Mouse (Mus musculus) CH12.LX (cell line): ENCODE data around the gene Pygm. TPM values are rescaled to one million over a fixed set of nuclear protein-coding genes. Genes with fewer than 3 reads are reported as not detected.

Experiments
- DNase-seq: peaks from one replicate; pipeline ENCODE4 v3.0.0-alpha.2; 2013; ENCODE audit errors: extremely low read depth
- H3K27ac ChIP-seq: 2 replicates; pipeline ENCODE4 v1.5.1; 2012; ENCODE audit warnings: low read depth, mild to moderate bottlenecking, control low read depth, moderate library complexity; ENCODE audit not compliant: insufficient read depth
- H3K27me3 ChIP-seq: replicated peaks from 2 replicates; pipeline ENCODE3; 2012; ENCODE audit warnings: inconsistent platforms
- H3K36me3 ChIP-seq, 2 experiments: replicated peaks in 1 of 2; 2 replicates each; pipeline versions ENCODE3 to v1.6.1; 2012; ENCODE audit warnings: inconsistent platforms in 1 of 2, low read length in 1 of 2, mild to moderate bottlenecking in 1 of 2, mixed read lengths in 1 of 2, moderate library complexity in 1 of 2; ENCODE audit not compliant: control insufficient read depth in 1 of 2, insufficient read depth in 1 of 2
- H3K4me1 ChIP-seq, 2 experiments: 2 replicates each; pipeline ENCODE4 v1.6.1; 2012; ENCODE audit warnings: inconsistent platforms in 1 of 2, moderate library complexity in 1 of 2; ENCODE audit not compliant: insufficient read depth in 2 of 2, control insufficient read depth in 1 of 2
- H3K4me2 ChIP-seq: 2 replicates; pipeline ENCODE4 v1.6.1; 2012; ENCODE audit warnings: low read depth, mild to moderate bottlenecking, control low read depth; ENCODE audit not compliant: poor library complexity, insufficient read depth, severe bottlenecking
- H3K4me3 ChIP-seq, 3 experiments: fragments of 150-350 bp in 1 of 3; sonication (generic) in 1 of 3; replicated peaks in 1 of 3; 2 replicates each; pipeline versions ENCODE3 to v1.5.1; 2011 to 2012; ENCODE audit warnings: low read depth in 2 of 3, low read length in 2 of 3, mild to moderate bottlenecking in 2 of 3, moderate library complexity in 2 of 3, control low read depth in 1 of 3, improper control_type of control experiment in 1 of 3, inconsistent platforms in 1 of 3, mixed read lengths in 1 of 3; ENCODE audit not compliant: poor library complexity in 1 of 3
- H3K79me2 ChIP-seq: replicated peaks from 2 replicates; pipeline ENCODE4 v1.6.1; 2012; ENCODE audit warnings: mild to moderate bottlenecking, moderate library complexity; ENCODE audit not compliant: control insufficient read depth, poor library complexity, insufficient read depth, severe bottlenecking; ENCODE audit errors: extremely low read depth
- H3K9ac ChIP-seq: 2 replicates; pipeline ENCODE4 v1.6.1; 2012; ENCODE audit warnings: low read depth, mild to moderate bottlenecking, control low read depth, moderate library complexity; ENCODE audit not compliant: insufficient read depth
- H3K9me3 ChIP-seq: replicated peaks from 2 replicates; pipeline ENCODE3; 2012; ENCODE audit warnings: low read length, inconsistent platforms, mixed read lengths
- BHLHE40 ChIP-seq: IDR thresholded peaks from 2 replicates; pipeline ENCODE4 v1.6.1; 2011; ENCODE audit warnings: mild to moderate bottlenecking, low read depth, low read length, improper control_type of control experiment
- CHD2 ChIP-seq: IDR thresholded peaks from 2 replicates; pipeline ENCODE4 v1.6.1; 2011; ENCODE audit warnings: low read length, improper control_type of control experiment
- CTCF ChIP-seq, 2 experiments: IDR thresholded peaks in 1 of 2; conservative IDR thresholded peaks in 1 of 2; 2 replicates each; pipeline ENCODE4 v1.5.1; 2011 to 2012; ENCODE audit warnings: low read depth in 2 of 2, low read length in 2 of 2, improper control_type of control experiment in 1 of 2, inconsistent platforms in 1 of 2, mild to moderate bottlenecking in 1 of 2, moderate library complexity in 1 of 2
- E2F4 ChIP-seq: IDR thresholded peaks from 2 replicates; pipeline ENCODE4 v1.6.1; 2011; ENCODE audit warnings: low read depth, low read length, improper control_type of control experiment; ENCODE audit not compliant: insufficient replicate concordance
- ELF1 ChIP-seq: IDR thresholded peaks from 2 replicates; pipeline ENCODE4 v1.6.1; 2014; ENCODE audit warnings: low read depth, mild to moderate bottlenecking, inconsistent platforms, low read length, improper control_type of control experiment
- EP300 ChIP-seq: IDR thresholded peaks from 2 replicates; pipeline ENCODE4 v1.6.1; 2011; ENCODE audit warnings: low read length, improper control_type of control experiment
- GABPA ChIP-seq: IDR thresholded peaks from 2 replicates; pipeline ENCODE4 v1.6.1; 2012; ENCODE audit warnings: low read depth, low read length, improper control_type of control experiment, inconsistent platforms; ENCODE audit not compliant: insufficient replicate concordance
- HCFC1 ChIP-seq: IDR thresholded peaks from 2 replicates; pipeline ENCODE4 v1.6.1; 2012; ENCODE audit warnings: low read depth, mild to moderate bottlenecking, inconsistent platforms, low read length, improper control_type of control experiment
- IRF4 ChIP-seq: IDR thresholded peaks from 2 replicates; pipeline ENCODE4 v1.6.1; 2014; ENCODE audit warnings: low read depth, mild to moderate bottlenecking, inconsistent platforms, low read length, improper control_type of control experiment
- JUN ChIP-seq: IDR thresholded peaks from 2 replicates; pipeline ENCODE4 v1.6.1; 2011; ENCODE audit warnings: low read depth, mild to moderate bottlenecking, low read length, improper control_type of control experiment, moderate library complexity; ENCODE audit not compliant: insufficient read depth
- JUND ChIP-seq: conservative IDR thresholded peaks from 2 replicates; pipeline ENCODE4 v1.6.1; 2011; ENCODE audit warnings: low read depth, low read length, improper control_type of control experiment
- KAT2A ChIP-seq: IDR thresholded peaks from 2 replicates; pipeline ENCODE4 v1.6.1; 2012; ENCODE audit warnings: low read length, improper control_type of control experiment, inconsistent platforms; ENCODE audit not compliant: insufficient replicate concordance
- PAX5 ChIP-seq: IDR thresholded peaks from 2 replicates; pipeline ENCODE4 v1.6.1; 2012; ENCODE audit warnings: low read length, inconsistent platforms, mixed read lengths
- POLR2A ChIP-seq: IDR thresholded peaks from 2 replicates; pipeline ENCODE4 v1.6.1; 2011; ENCODE audit warnings: low read depth, mild to moderate bottlenecking, improper control_type of control experiment, low read length
- POLR2AphosphoS2 ChIP-seq: IDR thresholded peaks from 2 replicates; pipeline ENCODE4 v1.6.1; 2011; ENCODE audit warnings: low read depth, low read length, improper control_type of control experiment
- RAD21 ChIP-seq: IDR thresholded peaks from 2 replicates; pipeline ENCODE4 v1.6.1; 2011; ENCODE audit warnings: low read depth, mild to moderate bottlenecking, low read length, improper control_type of control experiment, moderate library complexity
- RCOR1 ChIP-seq: conservative IDR thresholded peaks from 2 replicates; pipeline ENCODE4 v1.6.1; 2012; ENCODE audit warnings: low read depth, mild to moderate bottlenecking, inconsistent platforms, low read length, improper control_type of control experiment
- SMC3 ChIP-seq: IDR thresholded peaks from 2 replicates; pipeline ENCODE4 v1.6.1; 2011; ENCODE audit warnings: low read depth, low read length, improper control_type of control experiment
- TBP ChIP-seq: conservative IDR thresholded peaks from 2 replicates; pipeline ENCODE4 v1.6.1; 2011; ENCODE audit warnings: low read depth, low read length, improper control_type of control experiment
- TCF12 ChIP-seq: IDR thresholded peaks from 2 replicates; pipeline ENCODE4 v1.6.1; 2014; ENCODE audit warnings: low read depth, mild to moderate bottlenecking, inconsistent platforms, low read length, improper control_type of control experiment
- UBTF ChIP-seq: IDR thresholded peaks from 2 replicates; pipeline ENCODE4 v1.6.1; 2012; ENCODE audit warnings: low read depth, mild to moderate bottlenecking, inconsistent platforms, low read length, improper control_type of control experiment, moderate library complexity
- USF1 ChIP-seq: IDR thresholded peaks from 2 replicates; pipeline ENCODE4 v1.6.1; 2014; ENCODE audit warnings: low read depth, mild to moderate bottlenecking, inconsistent platforms, low read length, improper control_type of control experiment
- ZMIZ1 ChIP-seq: IDR thresholded peaks from 2 replicates; pipeline ENCODE4 v1.6.1; 2012; ENCODE audit warnings: low read depth, mild to moderate bottlenecking, inconsistent platforms, low read length, improper control_type of control experiment
- dilution Hi-C: fragments of 300-500 bp; cut with MboI; formaldehyde crosslinking; loops from 2 replicates; pipeline ENCODE4 v1.14.3; 2020; ENCODE audit warnings: low sequenced_read_pairs; ENCODE audit not compliant: extremely low pct_unique_long_range_greater_than_20kb, extremely low pct_ligation_motif_present
- in situ Hi-C: fragments of 300-500 bp; cut with MboI; formaldehyde crosslinking; loops from 3 replicates; pipeline ENCODE4 v1.14.3; 2019; ENCODE audit warnings: low sequenced_read_pairs, low pct_ligation_motif_present, low pct_unique_long_range_greater_than_20kb, mixed read lengths
- polyA plus RNA-seq: library from polyadenylated mRNA; unstranded; fragments of >175 nt; gene quantifications from 2 replicates; pipeline ENCODE4 v1.2.1, GENCODE M21; 2012; ENCODE audit warnings: low read depth; ENCODE audit not compliant: insufficient read length
- total RNA-seq, 2 experiments: library from RNA; depleted of rRNA; stranded (reverse); fragments of 300-350 nt in 1 of 2; fragments of >200 nt in 1 of 2; gene quantifications; 2 replicates each; pipeline ENCODE4 v1.2.3; 2012 to 2014

Gene Pygm
- total and polyA plus RNA-seq, 3 experiments: 0.32 to 2.0 (median 0.47) TPM

- no peak overlapping the region for H3K4me3 ChIP-seq
- in situ Hi-C loops: no loop called here
- H3K9ac ChIP-seq: no peak overlapping the region
- H3K4me2 ChIP-seq: no peak overlapping the region
- peaks cover 0 to 40% of the 10 kb centered on the region in 2 experiments for H3K36me3 ChIP-seq
- peaks cover 9 to 12% of the 10 kb centered on the region in 2 experiments for H3K4me1 ChIP-seq
- no peak for TF ChIP-seq USF1
- TF ChIP-seq HCFC1: no peak
- no peak for TF ChIP-seq JUN
- TF ChIP-seq RCOR1: no peak
- no peak for TF ChIP-seq SMC3
- TF ChIP-seq KAT2A: no peak
- no peak for TF ChIP-seq GABPA
- TF ChIP-seq TCF12: no peak
- TF ChIP-seq PAX5: no peak
- no peaks in the 10 kb centered on the region for H3K27me3 ChIP-seq
- H3K27ac ChIP-seq: no peak overlapping the region
- no peak for DNase-seq
- no peaks in the 10 kb centered on the region for H3K9me3 ChIP-seq
- no peaks in the 10 kb centered on the region for H3K79me2 ChIP-seq
- dilution Hi-C loops: no loop called here
Measured at GRCm38 (mm10) chr19:6385821-6386220, 1.6 kb downstream of the Pygm start.

GRCm38 (mm10) chr19:6386234-6386633, 2.0 kb downstream of the Pygm start:
- no peaks in the 10 kb centered on the region for H3K27me3 ChIP-seq
- dilution Hi-C loops: no loop called here
- in situ Hi-C loops: no loop called here
- DNase-seq: no peak
- H3K4me2 ChIP-seq: no peak overlapping the region
- TF ChIP-seq POLR2AphosphoS2 (no peak), RAD21 (no peak), KAT2A (no peak), E2F4 (no peak), BHLHE40 (no peak), TCF12 (no peak), IRF4 (no peak), SMC3 (no peak), POLR2A (no peak), JUND (no peak), ELF1 (no peak), ZMIZ1 (no peak), UBTF (no peak), EP300 (no peak), JUN (no peak), CHD2 (no peak), TBP (no peak), GABPA (no peak), RCOR1 (no peak), CTCF (conservative IDR thresholded peaks at IDR 0.05 in 1 of 2, IDR thresholded peaks at IDR 0.05 in 1 of 2; ENCODE audit: low read depth in 2 of 2, low read length in 2 of 2) (no peak)
- H3K9me3 ChIP-seq: no peaks in the 10 kb centered on the region
- no peak overlapping the region for H3K9ac ChIP-seq
- no peaks in the 10 kb centered on the region for H3K79me2 ChIP-seq
- H3K36me3 ChIP-seq: peaks cover 0 to 37% of the 10 kb centered on the region in 2 experiments
- no peak overlapping the region for H3K4me3 ChIP-seq
- no peak overlapping the region for H3K27ac ChIP-seq
- peaks cover 9 to 12% of the 10 kb centered on the region in 2 experiments for H3K4me1 ChIP-seq
